Mouse (Mus musculus) cerebellum, adult 2 months (tissue): ENCODE data around the gene Olfr1247. TPM values are rescaled to one million over a fixed set of nuclear protein-coding genes. Genes with fewer than 3 reads are reported as not detected.
"Not testable (repeated sequence)": the region's sequence is repeated elsewhere in the genome, so short reads cannot be mapped to it uniquely, and the experiment has no call there.

Experiments
- DNase-seq, 2 experiments: peaks; one replicate each; pipeline ENCODE4 v3.0.0; 2021
- H3K27ac ChIP-seq: fragments of 200-500 bp; 2 replicates; pipeline ENCODE4 v1.5.1; 2012; ENCODE audit warnings: low read length, control low read depth, inconsistent platforms; ENCODE audit not compliant: insufficient read depth
- H3K27me3 ChIP-seq: fragments of 200-500 bp; 2 replicates; pipeline ENCODE4 v1.6.1; 2012; ENCODE audit warnings: inconsistent platforms, mild to moderate bottlenecking, low read length, moderate library complexity; ENCODE audit not compliant: control insufficient read depth, insufficient read depth
- H3K4me1 ChIP-seq: fragments of 200-500 bp; 2 replicates; pipeline ENCODE4 v1.6.1; 2011; ENCODE audit warnings: low read length; ENCODE audit not compliant: control insufficient read depth, insufficient read depth
- H3K4me3 ChIP-seq: fragments of 200-500 bp; replicated peaks from 2 replicates; pipeline ENCODE3; 2011; ENCODE audit warnings: mild to moderate bottlenecking, low read depth, low read length, control low read depth; ENCODE audit not compliant: insufficient read depth
- CTCF ChIP-seq: fragments of 200-500 bp; IDR thresholded peaks from 2 replicates; pipeline ENCODE4 v1.5.1; 2011; ENCODE audit warnings: low read depth, mild to moderate bottlenecking, control low read depth, low read length, moderate library complexity, borderline replicate concordance; ENCODE audit not compliant: insufficient read depth
- POLR2A ChIP-seq: fragments of 200-500 bp; IDR thresholded peaks from 2 replicates; pipeline ENCODE4 v1.6.1; 2011; ENCODE audit warnings: low read length, control low read depth, borderline replicate concordance; ENCODE audit not compliant: insufficient read depth
- WGBS: fragments of 180-500 bp; shearing (Covaris S2); methylation state at CpG from one replicate; pipeline ENCODE4 v1.1.7; 2018; 5-methylcytosine and 5-hydroxymethylcytosine counted together
- polyA plus RNA-seq: library from polyadenylated mRNA; depleted of rRNA; stranded (reverse); fragments of >200 nt; gene quantifications from 2 replicates; pipeline ENCODE4 v1.2.3, GENCODE M21; 2012; rRNA removed

Gene Olfr1247
- polyA plus RNA-seq, result 0.02 TPM in 1 of 2 replicates, not detected in the other

DNA sequence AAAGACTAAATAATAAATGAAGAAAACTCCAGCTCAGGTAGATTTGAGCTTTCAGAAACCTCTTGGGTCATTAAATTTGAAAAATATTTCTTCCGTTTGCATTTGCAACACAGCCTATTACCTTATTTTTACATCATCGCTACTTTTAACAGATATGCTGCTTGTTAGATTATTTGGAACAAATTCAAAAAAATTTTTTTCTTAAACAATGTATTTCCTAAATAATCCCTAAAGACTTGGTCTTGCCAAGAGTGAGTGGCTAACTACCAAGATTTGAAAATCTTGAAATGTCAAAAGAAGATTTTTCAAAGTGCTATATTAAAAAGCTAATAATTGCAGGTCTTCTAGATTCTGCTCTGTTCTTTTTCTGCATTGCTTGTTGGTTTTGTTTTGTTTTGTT, at the start of gene Olfr1247:
TSS of gene Olfr1247 (minus strand) at position 101 of the 400 bp plus-strand sequence.
- TF ChIP-seq CTCF (no peak), POLR2A (no peak)
- Histone ChIP-seq H3K27ac (no peak within 1 kb of the TSS), H3K4me1 (no peaks in the 10 kb centered on the region), H3K4me3 (no peak within 1 kb of the TSS), H3K27me3 (no peaks in the 10 kb centered on the region)
- no peak for DNase-seq
- 88% methylated on average over 2 of the region's 2 CpGs for WGBS

- no peak within 1 kb of the TSS for H3K27ac ChIP-seq
- H3K4me1 ChIP-seq, result no peaks in the 10 kb centered on the region
- H3K4me3 ChIP-seq, result no peak within 1 kb of the TSS
- no peak for TF ChIP-seq POLR2A
- TF ChIP-seq CTCF, result no peak
- no peak for DNase-seq
- H3K27me3 ChIP-seq, result no peaks in the 10 kb centered on the region
Measured at GRCm38 (mm10) chr2:89661367-89661766, 47.4 kb upstream of the Olfr1247 start, which contains the start of gene Olfr1250. Gene Olfr1250, minus strand, starts transcription at chr2:89661467.

- TF ChIP-seq CTCF, result no peak
- TF ChIP-seq POLR2A, result no peak
- H3K27me3 ChIP-seq, result no peaks in the 10 kb centered on the region
- no peak for DNase-seq
- 88% methylated on average over 2 of the region's 2 CpGs for WGBS
- no peaks in the 10 kb centered on the region for H3K4me1 ChIP-seq
- no peak within 1 kb of the TSS for H3K27ac ChIP-seq
- H3K4me3 ChIP-seq, result no peak within 1 kb of the TSS
Measured at GRCm38 (mm10) chr2:89634883-89635282, 21.0 kb upstream of the Olfr1247 start, which contains the start of gene Olfr1249. Gene Olfr1249, minus strand, starts transcription at chr2:89634983.

DNA sequence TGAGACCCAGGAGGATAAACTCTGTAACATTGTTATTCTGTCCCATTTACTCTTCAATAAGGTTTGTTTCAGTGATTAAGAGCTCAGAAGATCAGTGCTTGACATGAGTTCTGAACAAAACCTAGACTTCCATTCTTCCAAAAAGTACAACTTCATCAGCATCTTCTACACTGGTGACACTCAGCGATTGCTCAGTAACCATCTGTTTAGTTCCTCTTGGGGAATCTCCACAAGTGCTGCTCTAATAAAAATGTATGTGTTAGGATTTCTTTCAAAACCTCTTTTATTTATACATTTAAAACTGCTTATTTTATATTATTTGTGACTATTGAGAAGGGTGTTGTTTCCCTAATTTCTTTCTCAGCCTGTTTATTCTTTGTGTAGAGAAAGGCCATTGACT, 4.2 kb upstream of the Olfr1247 start, which contains the start of gene Olfr1248:
TSS of gene Olfr1248 (minus strand) at position 101 of the 400 bp plus-strand sequence.
- 76% methylated on average over 1 of the region's 1 CpGs for WGBS

DNA sequence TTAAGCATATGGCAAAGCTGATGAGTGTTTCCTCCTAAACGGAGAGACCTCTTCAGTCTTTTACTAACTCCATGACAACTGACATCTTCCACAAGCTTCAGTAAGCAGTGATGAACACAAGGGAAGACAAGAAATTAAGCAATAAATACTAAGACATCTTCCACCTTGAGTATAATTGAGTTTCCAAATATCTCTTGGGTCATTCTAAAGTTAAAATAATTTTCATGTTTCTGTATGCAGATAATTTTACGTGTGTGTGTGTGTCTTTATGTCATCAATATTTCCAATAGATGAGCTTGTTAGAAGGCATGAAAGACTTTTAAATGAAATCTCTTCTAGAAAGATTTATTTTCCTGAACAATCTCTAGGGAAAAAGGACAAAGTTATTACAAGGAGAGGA, 20.9 kb downstream of the Olfr1247 start, which contains the start of gene Olfr1246:
TSS of gene Olfr1246 (minus strand) at position 101 of the 400 bp plus-strand sequence.
- TF ChIP-seq POLR2A (no peak), CTCF (no peak)
- 69% methylated on average over 2 of the region's 2 CpGs for WGBS
- no peaks in the 10 kb centered on the region for H3K27me3 ChIP-seq
- no peak within 1 kb of the TSS for H3K4me3 ChIP-seq
- DNase-seq, result no peak
- H3K27ac ChIP-seq, result no peak within 1 kb of the TSS
- no peaks in the 10 kb centered on the region for H3K4me1 ChIP-seq

More for the DNA sequence above, 4.2 kb upstream of the Olfr1247 start, which contains the start of gene Olfr1248:
- not testable (repeated sequence) for H3K27ac ChIP-seq, H3K27me3 ChIP-seq, DNase-seq, H3K4me1 ChIP-seq, H3K4me3 ChIP-seq

GRCm38 (mm10) chr2:89578347-89578746, 35.6 kb downstream of the Olfr1247 start, which contains the start of gene Olfr1245:
Gene Olfr1245, minus strand, starts transcription at chr2:89578447.
- WGBS, result 90% methylated on average over 1 of the region's 1 CpGs
- Histone ChIP-seq H3K4me3 (no peak within 1 kb of the TSS), H3K27ac (no peak within 1 kb of the TSS), H3K27me3 (no peaks in the 10 kb centered on the region), H3K4me1 (no peaks in the 10 kb centered on the region)
- DNase-seq, result no peak
- TF ChIP-seq POLR2A (no peak), CTCF (no peak)

- 36% methylated on average over 2 of the region's 2 CpGs for WGBS
- not testable (repeated sequence) for H3K27ac ChIP-seq, DNase-seq, H3K4me1 ChIP-seq, H3K27me3 ChIP-seq, H3K4me3 ChIP-seq
Measured at GRCm38 (mm10) chr2:89562706-89563105, 51.2 kb downstream of the Olfr1247 start.

Other genes starting within 250 kb of the Olfr1247 start
- gene Olfr1234, start 249.3 kb downstream of the Olfr1247 start, polyA plus RNA-seq, result not detected in 2 replicates
- not detected in 2 replicates for gene Olfr1238, start 204.5 kb downstream of the Olfr1247 start, polyA plus RNA-seq
- gene Olfr1239, start 193.7 kb downstream of the Olfr1247 start, polyA plus RNA-seq, result not detected in 2 replicates
- not detected in 2 replicates for gene Olfr1240, start 171.1 kb downstream of the Olfr1247 start, polyA plus RNA-seq
- not detected in 2 replicates for gene Olfr1241, start 127.0 kb downstream of the Olfr1247 start, polyA plus RNA-seq
- gene Olfr1242, start 115.8 kb downstream of the Olfr1247 start, polyA plus RNA-seq, result not detected in 2 replicates
- gene Olfr1243, start 82.6 kb downstream of the Olfr1247 start, polyA plus RNA-seq, result not detected in 2 replicates
- not detected in 2 replicates for gene Olfr1245, start 35.7 kb downstream of the Olfr1247 start, polyA plus RNA-seq
- gene Olfr1246, start 21.0 kb downstream of the Olfr1247 start, polyA plus RNA-seq, result not detected in 2 replicates
- gene Olfr1248, start 4.1 kb upstream of the Olfr1247 start, polyA plus RNA-seq, result not detected in 2 replicates
- gene Olfr1249, start 20.9 kb upstream of the Olfr1247 start, polyA plus RNA-seq, result not detected in 2 replicates
- not detected in 2 replicates for gene Olfr1250, start 47.3 kb upstream of the Olfr1247 start, polyA plus RNA-seq
- gene Olfr1251, start 57.8 kb upstream of the Olfr1247 start, polyA plus RNA-seq, result not detected in 2 replicates
- gene Olfr1252, start 110.9 kb upstream of the Olfr1247 start, polyA plus RNA-seq, result not detected in 2 replicates
- not detected in 2 replicates for gene Olfr1253, start 143.0 kb upstream of the Olfr1247 start, polyA plus RNA-seq
- not detected in 2 replicates for gene Olfr1254, start 179.5 kb upstream of the Olfr1247 start, polyA plus RNA-seq
- gene Olfr1255, start 197.9 kb upstream of the Olfr1247 start, polyA plus RNA-seq, result not detected in 2 replicates
- gene Olfr1256, start 227.4 kb upstream of the Olfr1247 start, polyA plus RNA-seq, result not detected in 2 replicates
- gene Olfr48, start 234.1 kb upstream of the Olfr1247 start, polyA plus RNA-seq, result not detected in 2 replicates